ENCODE assay signal across 8 mouse cellular contexts in the genomic region with DNA sequence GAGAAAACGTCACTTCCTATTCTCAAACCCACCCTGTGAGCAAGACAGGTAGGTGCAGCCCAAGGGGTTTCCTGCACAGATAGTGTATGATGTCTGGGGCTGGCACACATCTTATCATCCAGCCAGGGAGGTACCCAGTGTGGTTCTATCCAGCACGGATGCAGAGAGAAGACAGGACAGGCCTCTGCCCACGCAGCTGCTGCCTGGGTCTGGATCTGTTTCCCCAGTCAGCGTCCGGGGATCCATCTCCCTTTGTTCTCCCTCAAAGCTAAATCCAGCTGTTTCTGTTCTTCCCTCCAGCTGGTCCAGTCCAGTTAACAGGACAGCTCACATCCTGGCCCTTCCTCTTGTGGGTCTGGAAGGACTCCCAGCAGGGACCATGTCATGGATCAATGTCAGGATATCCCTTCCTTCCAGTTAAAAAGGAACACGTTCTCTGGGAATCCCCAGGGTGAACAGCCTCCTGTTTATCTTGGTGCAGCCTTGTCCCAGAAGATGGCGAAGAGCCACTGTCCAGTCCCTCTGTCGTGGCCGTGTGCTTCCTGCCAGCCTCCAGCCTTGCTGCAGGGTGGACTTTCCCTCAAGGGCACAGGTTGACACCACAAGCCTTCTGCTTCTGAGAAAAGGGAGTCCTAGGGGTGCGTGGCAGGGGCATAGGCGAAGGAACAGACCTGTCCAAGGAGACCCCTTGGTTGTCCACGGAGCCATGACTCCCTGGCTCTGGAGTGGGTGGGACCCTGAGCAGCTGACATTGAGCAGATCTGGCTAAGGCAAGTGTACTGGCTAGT.
A peak's percentile ranks its signal among the peaks of the same experiment; 100 is the strongest.
DNase-seq lines count a peak whose midpoint lies in the region.
"Had no signal": no experiment of that assay in that cellular context is flagged by ENCODE, and none has a peak within 500 bp of the region (broad histone marks: within the 10 kb centered on the region; RNA-seq: fewer than 3 reads in every experiment).

No protein-coding gene starts in this region.

- DNase-seq in adrenal gland, postnatal 36 days, result peak; percentile 23 to 38
- DNase-seq in gastrocnemius, postnatal 25 days, result peak; percentile 61
- DNase-seq in kidney, adult 8-10 months, result peak; percentile 58 to 66
- peak; percentile 69 for DNase-seq in lung, postnatal 25 days (ENCODE audit: low spot score)
- DNase-seq in layer of hippocampus, adult 11-12 months (ENCODE audit: low spot score), result no peak
- no peak for DNase-seq in right cerebral cortex, postnatal 14 days
- no peak for DNase-seq in left cerebral cortex, postnatal 14 days (ENCODE audit: low spot score in 2 of 2)
- DNase-seq: thymus, postnatal 36 days had no signal

- intact Hi-C loops in left cerebral cortex, postnatal 14 days (cut with DNase I), result no loop called here

Comparison
In these comparisons a context has a peak if more than half of its experiments do, and no peak if none do; other contexts are left out.
1. DNase-seq: peak in adrenal gland, postnatal 36 days (2 of 2), gastrocnemius, postnatal 25 days (single experiment), kidney, adult 8-10 months (2 of 2) and lung, postnatal 25 days (single experiment); none in layer of hippocampus, adult 11-12 months (single experiment), right cerebral cortex, postnatal 14 days (single experiment) and left cerebral cortex, postnatal 14 days (0 of 2).